13 mouse cellular contexts compared by ENCODE assay signal in genomic region chr9:31225808-31226207, GRCm38 (mm10). TPM values are rescaled to one million over a fixed set of nuclear protein-coding genes. Genes with fewer than 3 reads are reported as not detected.
DNase-seq lines count a peak whose midpoint lies in the region; ATAC-seq lines count a peak whose summit lies in the region.
"Had no signal": no experiment of that assay in that cellular context is flagged by ENCODE, and none has a peak within 500 bp of the region (broad histone marks: within the 10 kb centered on the region; RNA-seq: fewer than 3 reads in every experiment).

No protein-coding gene starts in this region.

- DNase-seq in frontal cortex, postnatal 14 days (ENCODE audit: low spot score in 2 of 2): no peak
- DNase-seq in left cerebral cortex, adult 18-20 months (ENCODE audit: low spot score in 2 of 2): peak; percentile 65 to 69
- no peak for DNase-seq in left cerebral cortex, adult 11 months (ENCODE audit: low spot score)
- peak; percentile 61 for DNase-seq in gastrocnemius, postnatal 14 days
- DNase-seq in right cerebral cortex, adult 18-20 months: peak; percentile 70
- no peak for DNase-seq in urinary bladder, adult 2 months (ENCODE audit: low spot score)
- DNase-seq: lung, adult 2 months; spleen, adult 18-20 months had no signal

- H3K36me3 ChIP-seq in forebrain, embryonic 16.5 days (ENCODE audit: control insufficient read depth, insufficient read depth): no peaks in the 10 kb centered on the region
- H3K36me3 ChIP-seq: hindbrain, embryonic 10.5 days; midbrain, embryonic 12.5 days had no signal

- peak; percentile 94 for ATAC-seq in frontal cortex, adult (ENCODE audit: low TSS enrichment)
- ATAC-seq in forebrain, embryonic 16.5 days: no peak
- ATAC-seq: intestine, postnatal 0 days had no signal

- intact Hi-C loops in gastrocnemius, postnatal 14 days (cut with DNase I; ENCODE audit: low total_unique reads): no loop called here

- peaks cover 5% of the 10 kb centered on the region; the same call in 1 of the 2 replicates for H3K4me1 ChIP-seq in forebrain, embryonic 16.5 days (replicated peaks; ENCODE audit: control insufficient read depth, insufficient read depth, low read length)
- H3K4me1 ChIP-seq: midbrain, embryonic 12.5 days had no signal

- H3K27ac ChIP-seq in forebrain, embryonic 16.5 days (ENCODE audit: low read length): no peak overlapping the region
- H3K27ac ChIP-seq: hindbrain, embryonic 10.5 days; midbrain, embryonic 12.5 days had no signal

- H3K9ac ChIP-seq in forebrain, embryonic 16.5 days (replicated peaks; ENCODE audit: low read depth, low read length): no peak overlapping the region
- H3K9ac ChIP-seq: midbrain, embryonic 12.5 days had no signal

- no peak overlapping the region for H3K4me2 ChIP-seq in forebrain, embryonic 16.5 days (ENCODE audit: low read length)
- H3K4me2 ChIP-seq: midbrain, embryonic 12.5 days had no signal

- no peaks in the 10 kb centered on the region for H3K9me3 ChIP-seq in forebrain, embryonic 16.5 days (ENCODE audit: control insufficient read depth, low read length)
- H3K9me3 ChIP-seq: hindbrain, embryonic 10.5 days; midbrain, embryonic 12.5 days had no signal

- 69% methylated on average over 11 of the region's 11 CpGs for WGBS in forebrain, embryonic 16.5 days

- no peaks in the 10 kb centered on the region for H3K27me3 ChIP-seq in forebrain, embryonic 16.5 days (replicated peaks; ENCODE audit: control insufficient read depth, insufficient read depth, low read length)
- H3K27me3 ChIP-seq: midbrain, embryonic 12.5 days had no signal

- no peak overlapping the region for H3K4me3 ChIP-seq in forebrain, embryonic 16.5 days (replicated peaks; ENCODE audit: low read length)
- H3K4me3 ChIP-seq: hindbrain, embryonic 10.5 days; midbrain, embryonic 12.5 days had no signal

RNA-seq across cellular contexts. Expression of gene Aplp2, which starts 14.2 kb away (rescaled TPM):
- total RNA-seq in left cerebral cortex, adult 18-20 months (2021): 100 to 1,000 TPM; 590 to 591 TPM
- 100 to 1,000 TPM; 121 to 129 TPM for total RNA-seq in gastrocnemius, postnatal 14 days (2021)
- 943 and 1,034 TPM in 2 replicates for polyA plus RNA-seq in urinary bladder, adult 2 months (2012; rRNA removed)
- polyA plus RNA-seq in forebrain, embryonic 16.5 days (2015; fragmentation: Nextera tagmentation; extraction: Ambion mirVana): 275 and 276 TPM in 2 replicates

RNA-seq across cellular contexts. Expression of gene Prdm10, which starts 54.5 kb away (rescaled TPM):
- total RNA-seq in left cerebral cortex, adult 18-20 months (2021): 10 to 100 TPM; 20.4 to 20.7 TPM
- total RNA-seq in gastrocnemius, postnatal 14 days (2021): 1 to 10 TPM; 2.6 to 2.9 TPM
- polyA plus RNA-seq in urinary bladder, adult 2 months (2012; rRNA removed): 6.7 and 7.4 TPM in 2 replicates
- 9.8 and 12.1 TPM in 2 replicates for polyA plus RNA-seq in forebrain, embryonic 16.5 days (2015; fragmentation: Nextera tagmentation; extraction: Ambion mirVana)

Comparison
In these comparisons a context has a peak if more than half of its experiments do, and no peak if none do; other contexts are left out.
1. DNase-seq: peak in left cerebral cortex, adult 18-20 months (2 of 2), gastrocnemius, postnatal 14 days (single experiment) and right cerebral cortex, adult 18-20 months (single experiment); none in frontal cortex, postnatal 14 days (0 of 2), left cerebral cortex, adult 11 months (single experiment) and urinary bladder, adult 2 months (single experiment).
2. RNA of gene Aplp2, which starts 14.2 kb away (total RNA-seq): 590 to 591 TPM in left cerebral cortex, adult 18-20 months; 121 to 129 TPM in gastrocnemius, postnatal 14 days; every median in the first group is over 4 times any median in the second.
3. RNA of gene Prdm10, which starts 54.5 kb away (total RNA-seq): 20.4 to 20.7 TPM in left cerebral cortex, adult 18-20 months; 2.6 to 2.9 TPM in gastrocnemius, postnatal 14 days; every median in the first group is over 4 times any median in the second.